Mouse (Mus musculus) midbrain, embryonic 10.5 days (tissue): ENCODE measurements around the gene Cdan1. TPM values are rescaled to one million over a fixed set of nuclear protein-coding genes. Genes with fewer than 3 reads are reported as not detected.
A peak's percentile ranks its signal among the peaks of the same experiment; 100 is the strongest.

Experiments
- DNase-seq: peaks from one replicate; pipeline ENCODE4 v3.0.0-alpha.2; 2017; ENCODE audit warnings: low spot score
- H3K27ac ChIP-seq: fragments of 300-500 bp; sonication (generic); replicated peaks from 2 replicates; pipeline ENCODE4 v1.5.1; 2016; ENCODE audit warnings: mild to moderate bottlenecking
- H3K27me3 ChIP-seq: fragments of 300-500 bp; sonication (generic); 2 replicates; pipeline ENCODE4 v1.6.1; 2016; ENCODE audit warnings: low read depth, mild to moderate bottlenecking; ENCODE audit not compliant: poor library complexity, severe bottlenecking
- H3K36me3 ChIP-seq: fragments of 300-500 bp; sonication (generic); 2 replicates; pipeline ENCODE4 v1.6.1; 2016; ENCODE audit warnings: mild to moderate bottlenecking, moderate library complexity
- H3K4me1 ChIP-seq: fragments of 300-500 bp; sonication (generic); 2 replicates; pipeline ENCODE4 v1.6.1; 2016
- H3K4me3 ChIP-seq: fragments of 300-500 bp; sonication (generic); 2 replicates; pipeline ENCODE4 v1.5.1; 2016; ENCODE audit warnings: mild to moderate bottlenecking, moderate library complexity
- H3K9me3 ChIP-seq: fragments of 300-500 bp; sonication (generic); replicated peaks from 2 replicates; pipeline ENCODE4 v1.6.1; 2016; ENCODE audit warnings: mild to moderate bottlenecking
- WGBS: fragments of 180-500 bp; shearing (Covaris S2); methylation state at CpG from one replicate; pipeline ENCODE4 v1.1.7; 2016; 5-methylcytosine and 5-hydroxymethylcytosine counted together
- polyA plus RNA-seq: library from polyadenylated mRNA; unstranded; fragments of >200 nt; fragmentation: Nextera tagmentation; extraction: Ambion mirVana; gene quantifications from 2 replicates; pipeline ENCODE4 v1.2.1, GENCODE M21; 2016

Cdan1 gene
- polyA plus RNA-seq, result 5.0 and 6.3 TPM in 2 replicates

- WGBS, result under 1% methylated on average over 67 of the region's 71 CpGs
- H3K4me1 ChIP-seq, result peaks cover 22% of the 10 kb centered on the region
- DNase-seq, result peak; percentile 69
Observed at GRCm38 (mm10) chr2:120849449-120850423, at the start of gene Cdan1. TSS of gene Cdan1 (minus strand) at chr2:120850128.

GRCm38 (mm10) chr2:120896361-120896760, 46.4 kb upstream of the Cdan1 start:
- Histone ChIP-seq H3K9me3 (no peaks in the 10 kb centered on the region), H3K36me3 (peaks cover 95% of the 10 kb centered on the region)

More at GRCm38 (mm10) chr2:120849449-120850423, at the start of gene Cdan1:
- no peaks in the 10 kb centered on the region for H3K9me3 ChIP-seq
- H3K4me3 ChIP-seq, result peak within 1 kb of the TSS; percentile 94
- H3K27ac ChIP-seq, result peak within 1 kb of the TSS; percentile 91
- no peaks in the 10 kb centered on the region for H3K36me3 ChIP-seq
- no peaks in the 10 kb centered on the region for H3K27me3 ChIP-seq

DNA sequence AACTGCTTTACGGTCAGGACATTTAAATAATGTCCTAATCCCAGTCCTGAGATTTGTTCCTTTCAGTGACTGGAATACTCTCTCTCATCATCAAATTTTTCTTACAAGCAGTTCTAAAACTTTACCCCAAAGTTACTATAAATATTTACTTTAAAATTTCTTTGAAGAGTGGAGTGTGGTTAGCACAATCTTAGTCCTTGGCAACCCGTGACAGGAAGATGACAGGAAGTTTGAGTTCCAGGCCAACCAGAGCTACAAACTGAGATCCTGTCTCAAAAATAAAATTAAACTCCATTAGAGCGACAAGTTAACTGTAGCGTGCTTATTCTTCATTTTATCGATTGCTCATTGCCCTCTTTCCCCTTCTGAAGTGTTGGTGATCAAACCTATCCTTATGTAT, 37.7 kb upstream of the Cdan1 start:
- Histone ChIP-seq H3K4me3 (no peak overlapping the region), H3K36me3 (peaks cover 82% of the 10 kb centered on the region), H3K27me3 (no peaks in the 10 kb centered on the region), H3K27ac (no peak overlapping the region), H3K4me1 (no peaks in the 10 kb centered on the region), H3K9me3 (no peaks in the 10 kb centered on the region)
- no peak for DNase-seq
- WGBS, result 94% methylated on average over 5 of the region's 5 CpGs

More at GRCm38 (mm10) chr2:120896361-120896760, 46.4 kb upstream of the Cdan1 start:
- no peak for DNase-seq
- 96% methylated on average over 3 of the region's 3 CpGs for WGBS
- H3K4me1 ChIP-seq, result no peaks in the 10 kb centered on the region
- no peak overlapping the region for H3K4me3 ChIP-seq
- no peak overlapping the region for H3K27ac ChIP-seq
- no peaks in the 10 kb centered on the region for H3K27me3 ChIP-seq

- Histone ChIP-seq H3K4me3 (no peak overlapping the region), H3K4me1 (no peaks in the 10 kb centered on the region), H3K36me3 (peaks cover 82% of the 10 kb centered on the region), H3K9me3 (no peaks in the 10 kb centered on the region), H3K27me3 (no peaks in the 10 kb centered on the region), H3K27ac (no peak overlapping the region)
- DNase-seq, result no peak
- 87% methylated on average over 2 of the region's 2 CpGs for WGBS
Observed at GRCm38 (mm10) chr2:120873192-120873591, 23.3 kb upstream of the Cdan1 start.

GRCm38 (mm10) chr2:120871447-120872336, 21.8 kb upstream of the Cdan1 start:
- WGBS, result 88% methylated on average over 9 of the region's 9 CpGs
- Histone ChIP-seq H3K27ac (no peak overlapping the region), H3K4me3 (no peak overlapping the region), H3K36me3 (peaks cover 83% of the 10 kb centered on the region), H3K4me1 (no peaks in the 10 kb centered on the region), H3K9me3 (no peaks in the 10 kb centered on the region), H3K27me3 (no peaks in the 10 kb centered on the region)
- DNase-seq, result no peak

GRCm38 (mm10) chr2:120867336-120867735, 17.4 kb upstream of the Cdan1 start:
- 97% methylated on average over 5 of the region's 5 CpGs for WGBS
- H3K4me1 ChIP-seq, result no peaks in the 10 kb centered on the region
- no peak for DNase-seq
- H3K9me3 ChIP-seq, result no peaks in the 10 kb centered on the region
- H3K27ac ChIP-seq, result no peak overlapping the region
- no peaks in the 10 kb centered on the region for H3K27me3 ChIP-seq
- H3K4me3 ChIP-seq, result no peak overlapping the region
- peaks cover 89% of the 10 kb centered on the region for H3K36me3 ChIP-seq

- Histone ChIP-seq H3K36me3 (peaks cover 89% of the 10 kb centered on the region), H3K4me3 (no peak overlapping the region), H3K9me3 (no peaks in the 10 kb centered on the region), H3K4me1 (no peaks in the 10 kb centered on the region), H3K27ac (no peak overlapping the region), H3K27me3 (no peaks in the 10 kb centered on the region)
- 38% methylated on average over 1 of the region's 1 CpGs for WGBS
- peak; percentile 33 for DNase-seq
Observed at GRCm38 (mm10) chr2:120866561-120866960, 16.6 kb upstream of the Cdan1 start.

DNA sequence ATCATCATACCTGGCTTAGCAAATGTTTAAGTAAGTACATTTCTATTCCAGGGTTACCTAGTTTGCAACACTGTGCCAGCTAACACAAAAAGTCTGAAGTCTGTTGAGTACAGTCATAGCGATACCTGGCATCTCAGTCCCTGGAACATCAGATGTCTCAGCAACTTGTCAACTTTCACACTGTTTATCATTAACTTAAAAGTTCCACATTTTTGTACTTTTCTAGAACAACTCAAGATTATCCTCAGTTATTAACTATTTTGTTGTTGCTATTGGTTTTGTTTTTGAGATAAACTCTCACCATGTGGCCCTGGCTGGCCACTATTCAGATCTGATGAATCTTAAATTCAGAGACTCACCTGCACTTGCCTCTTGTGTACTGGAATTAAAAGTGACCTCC, 13.5 kb upstream of the Cdan1 start:
- Histone ChIP-seq H3K9me3 (no peaks in the 10 kb centered on the region), H3K4me1 (no peaks in the 10 kb centered on the region), H3K36me3 (peaks cover 85% of the 10 kb centered on the region), H3K27ac (no peak overlapping the region), H3K4me3 (no peak overlapping the region), H3K27me3 (no peaks in the 10 kb centered on the region)
- 97% methylated on average over 1 of the region's 1 CpGs for WGBS
- no peak for DNase-seq

GRCm38 (mm10) chr2:120860699-120861098, 10.8 kb upstream of the Cdan1 start:
- Histone ChIP-seq H3K36me3 (peaks cover 59% of the 10 kb centered on the region), H3K4me3 (no peak overlapping the region), H3K27me3 (no peaks in the 10 kb centered on the region), H3K4me1 (no peaks in the 10 kb centered on the region), H3K9me3 (no peaks in the 10 kb centered on the region), H3K27ac (no peak overlapping the region)
- DNase-seq, result no peak
- WGBS, result 88% methylated on average over 1 of the region's 1 CpGs

DNA sequence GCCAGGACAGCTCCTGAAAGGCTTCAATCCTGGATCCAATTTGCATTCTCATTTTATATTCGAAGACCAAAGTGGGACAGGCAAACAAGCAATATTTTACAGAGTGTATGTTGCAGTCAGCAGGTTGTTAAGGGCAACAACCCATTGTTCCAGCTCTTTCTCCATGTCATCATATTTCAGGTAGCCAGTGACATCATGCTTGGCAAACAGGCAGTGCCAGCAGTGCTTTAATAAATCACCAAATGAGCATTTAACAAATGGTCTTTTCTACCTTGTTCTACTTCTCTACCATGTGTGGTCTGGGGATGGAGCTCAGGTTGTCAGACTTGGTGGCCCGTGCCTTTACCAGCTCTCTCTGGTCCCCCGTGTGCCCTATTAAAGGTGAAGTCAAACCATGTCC, 8.2 kb upstream of the Cdan1 start:
- H3K27ac ChIP-seq, result no peak overlapping the region
- WGBS, result 87% methylated on average over 3 of the region's 3 CpGs
- no peak for DNase-seq

GRCm38 (mm10) chr2:120853151-120853550, 3.2 kb upstream of the Cdan1 start:
- Histone ChIP-seq H3K27ac (no peak overlapping the region), H3K27me3 (no peaks in the 10 kb centered on the region), H3K9me3 (no peaks in the 10 kb centered on the region), H3K4me1 (peaks cover 16% of the 10 kb centered on the region), H3K36me3 (no peaks in the 10 kb centered on the region), H3K4me3 (no peak overlapping the region)
- WGBS, result 79% methylated on average over 3 of the region's 3 CpGs
- no peak for DNase-seq

More for the DNA sequence above, 8.2 kb upstream of the Cdan1 start:
- Histone ChIP-seq H3K36me3 (peaks cover 35% of the 10 kb centered on the region), H3K4me3 (no peak overlapping the region), H3K9me3 (no peaks in the 10 kb centered on the region), H3K4me1 (no peaks in the 10 kb centered on the region), H3K27me3 (no peaks in the 10 kb centered on the region)

- no peaks in the 10 kb centered on the region for H3K27me3 ChIP-seq
- H3K27ac ChIP-seq, result no peak overlapping the region
- 56% methylated on average over 1 of the region's 1 CpGs for WGBS
- no peaks in the 10 kb centered on the region for H3K36me3 ChIP-seq
- no peak overlapping the region for H3K4me3 ChIP-seq
- no peak for DNase-seq
- no peaks in the 10 kb centered on the region for H3K9me3 ChIP-seq
- H3K4me1 ChIP-seq, result peaks cover 21% of the 10 kb centered on the region
Observed at GRCm38 (mm10) chr2:120852626-120853025, 2.7 kb upstream of the Cdan1 start.
